In genomic region chr9:56870778-56871177, GRCm38 (mm10) we compare ENCODE assay signal across 14 mouse cellular contexts. TPM values are rescaled to one million over a fixed set of nuclear protein-coding genes. Genes with fewer than 3 reads are reported as not detected.
DNase-seq lines count a peak whose midpoint lies in the region; ATAC-seq lines count a peak whose summit lies in the region.
"Had no signal": no experiment of that assay in that cellular context is flagged by ENCODE, and none has a peak within 500 bp of the region (broad histone marks: within the 10 kb centered on the region; RNA-seq: fewer than 3 reads in every experiment).

No protein-coding gene starts in this region.

- no peak for DNase-seq in heart, adult 9 months (ENCODE audit: low spot score in 2 of 2)
- no peak for DNase-seq in lung, adult 18-20 months
- peak; percentile 55 to 65 for DNase-seq in adrenal gland, postnatal 36 days
- DNase-seq in cerebellum, postnatal 14 days, result no peak
- DNase-seq: right cerebral cortex, postnatal 14 days had no signal

- WGBS in heart, embryonic 13.5 days, result 21% methylated on average over 10 of the region's 10 CpGs
- 56% methylated on average over 10 of the region's 10 CpGs for whole genome bisulfite sequencing in lung, embryonic 15.5 days
- 46% methylated on average over 10 of the region's 10 CpGs for WGBS in stomach, embryonic 15.5 days
- WGBS in midbrain, embryonic 15.5 days, result 82% methylated on average over 10 of the region's 10 CpGs

- peaks cover 2% of the 10 kb centered on the region; the same call in 1 of the 2 replicates for H3K27me3 ChIP-seq in heart, embryonic 13.5 days (replicated peaks)
- 0 out of 2 replicates have a peak, but pooled peaks cover under 1% of the 10 kb centered on the region for H3K27me3 ChIP-seq in lung, embryonic 15.5 days
- no peaks in the 10 kb centered on the region for H3K27me3 ChIP-seq in stomach, embryonic 15.5 days (replicated peaks)
- H3K27me3 ChIP-seq in midbrain, embryonic 15.5 days (replicated peaks), result peaks cover 3% of the 10 kb centered on the region; the same call in 1 of the 2 replicates

- peak overlapping the region; percentile 89 for H3K27ac ChIP-seq in heart, embryonic 13.5 days (replicated peaks)
- H3K27ac ChIP-seq in lung, embryonic 15.5 days, result peak overlapping the region; percentile 20
- H3K27ac ChIP-seq in stomach, embryonic 15.5 days, result peak overlapping the region; percentile 46; the same call in 1 of the 2 replicates
- no peak overlapping the region for H3K27ac ChIP-seq in midbrain, embryonic 15.5 days
- H3K27ac ChIP-seq: hindbrain, embryonic 14.5 days; neural tube, embryonic 12.5 days had no signal

- 0 out of 2 replicates have a peak overlapping the region, but pooled peaks have one; percentile 8 for H3K4me3 ChIP-seq in heart, embryonic 13.5 days
- no peak overlapping the region for H3K4me3 ChIP-seq in lung, embryonic 15.5 days
- H3K4me3 ChIP-seq in stomach, embryonic 15.5 days (replicated peaks), result no peak overlapping the region
- H3K4me3 ChIP-seq in midbrain, embryonic 15.5 days, result no peak overlapping the region
- H3K4me3 ChIP-seq: neural tube, embryonic 12.5 days had no signal

- H3K4me2 ChIP-seq in heart, embryonic 13.5 days, result peak overlapping the region; percentile 51
- 0 out of 2 replicates have a peak overlapping the region, but pooled peaks have one; percentile 2 for H3K4me2 ChIP-seq in lung, embryonic 15.5 days
- H3K4me2 ChIP-seq in stomach, embryonic 15.5 days, result 0 out of 2 replicates have a peak overlapping the region, but pooled peaks have one; percentile 2
- H3K4me2 ChIP-seq in midbrain, embryonic 15.5 days, result no peak overlapping the region
- H3K4me2 ChIP-seq: hindbrain, embryonic 14.5 days; neural tube, embryonic 12.5 days had no signal

- peaks cover 6% of the 10 kb centered on the region for H3K36me3 ChIP-seq in heart, embryonic 13.5 days
- H3K36me3 ChIP-seq in lung, embryonic 15.5 days, result no peaks in the 10 kb centered on the region
- H3K36me3 ChIP-seq in stomach, embryonic 15.5 days, result no peaks in the 10 kb centered on the region
- H3K36me3 ChIP-seq in midbrain, embryonic 15.5 days (replicated peaks), result no peaks in the 10 kb centered on the region
- H3K36me3 ChIP-seq: neural tube, embryonic 12.5 days had no signal

- peaks cover 88% of the 10 kb centered on the region for H3K4me1 ChIP-seq in heart, embryonic 13.5 days
- peaks cover 55% of the 10 kb centered on the region for H3K4me1 ChIP-seq in lung, embryonic 15.5 days
- H3K4me1 ChIP-seq in stomach, embryonic 15.5 days, result peaks cover 66% of the 10 kb centered on the region
- H3K4me1 ChIP-seq in midbrain, embryonic 15.5 days, result peaks cover 9% of the 10 kb centered on the region

- H3K9ac ChIP-seq in heart, embryonic 13.5 days, result peak overlapping the region; percentile 67
- H3K9ac ChIP-seq in lung, embryonic 15.5 days, result no peak overlapping the region
- no peak overlapping the region for H3K9ac ChIP-seq in stomach, embryonic 15.5 days
- H3K9ac ChIP-seq in midbrain, embryonic 15.5 days, result no peak overlapping the region
- H3K9ac ChIP-seq: hindbrain, embryonic 14.5 days; neural tube, embryonic 12.5 days had no signal

- H3K9me3 ChIP-seq in heart, embryonic 13.5 days, result no peaks in the 10 kb centered on the region
- H3K9me3 ChIP-seq in lung, embryonic 15.5 days, result no peaks in the 10 kb centered on the region
- H3K9me3 ChIP-seq in stomach, embryonic 15.5 days, result no peaks in the 10 kb centered on the region
- H3K9me3 ChIP-seq in midbrain, embryonic 15.5 days, result no peaks in the 10 kb centered on the region
- H3K9me3 ChIP-seq: neural tube, embryonic 12.5 days had no signal

- no peak for ATAC-seq in heart, embryonic 13.5 days (ENCODE audit: extremely low read depth, insufficient number of reproducible peaks, low FRiP score, low TSS enrichment)
- ATAC-seq in lung, embryonic 15.5 days (ENCODE audit: borderline replicate concordance, extremely low read depth, low FRiP score, low TSS enrichment), result no peak
- ATAC-seq in stomach, embryonic 15.5 days (ENCODE audit: insufficient read depth, low FRiP score, low read depth), result no peak
- ATAC-seq in midbrain, embryonic 15.5 days (replicated peaks), result no peak

RNA-seq across cellular contexts. Expression of gene Cspg4, which starts 5.9 kb away (rescaled TPM):
- 24.2 and 26.2 TPM in 2 replicates for polyA plus RNA-seq in heart, embryonic 13.5 days (2015; fragmentation: Nextera tagmentation; extraction: Ambion mirVana)
- 17.8 and 21.1 TPM in 2 replicates for polyA plus RNA-seq in lung, embryonic 15.5 days (2015; fragmentation: Nextera tagmentation; extraction: Ambion mirVana)
- total RNA-seq in adrenal gland, postnatal 36 days (2021), result 10 to 100 TPM in 1 of 2 experiments, 1 to 10 TPM in 1; 9.7 to 12.0 TPM
- 18.9 and 21.1 TPM in 2 replicates for polyA plus RNA-seq in stomach, embryonic 15.5 days (2015; fragmentation: Nextera tagmentation; extraction: Ambion mirVana)
- 7.6 and 8.2 TPM in 2 replicates for polyA plus RNA-seq in midbrain, embryonic 15.5 days (2015; fragmentation: Nextera tagmentation; extraction: Ambion mirVana)

RNA-seq across cellular contexts. Expression of gene Odf3l1, which starts 6.3 kb away (rescaled TPM):
- polyA plus RNA-seq in heart, embryonic 13.5 days (2015; fragmentation: Nextera tagmentation; extraction: Ambion mirVana), result 0.49 and 0.73 TPM in 2 replicates
- 0.60 and 0.72 TPM in 2 replicates for polyA plus RNA-seq in lung, embryonic 15.5 days (2015; fragmentation: Nextera tagmentation; extraction: Ambion mirVana)
- 1 to 10 TPM in 1 of 2 experiments, under 1 TPM in 1; 0.63 to 1.7 TPM for total RNA-seq in adrenal gland, postnatal 36 days (2021)
- 1.4 and 2.3 TPM in 2 replicates for polyA plus RNA-seq in stomach, embryonic 15.5 days (2015; fragmentation: Nextera tagmentation; extraction: Ambion mirVana)
- polyA plus RNA-seq in midbrain, embryonic 15.5 days (2015; fragmentation: Nextera tagmentation; extraction: Ambion mirVana), result not detected in 2 replicates
- total RNA-seq: ES-E14; layer of hippocampus, adult 8-10 months; liver, adult 2 months had no signal
- polyA plus RNA-seq: hindbrain, embryonic 14.5 days; neural tube, embryonic 12.5 days had no signal

RNA-seq across cellular contexts. Expression of gene Snx33, which starts 57.4 kb away (rescaled TPM):
- polyA plus RNA-seq in heart, embryonic 13.5 days (2015; fragmentation: Nextera tagmentation; extraction: Ambion mirVana), result 6.6 TPM in 2 replicates
- 10.8 and 11.4 TPM in 2 replicates for polyA plus RNA-seq in lung, embryonic 15.5 days (2015; fragmentation: Nextera tagmentation; extraction: Ambion mirVana)
- total RNA-seq in adrenal gland, postnatal 36 days (2021), result 10 to 100 TPM; 24.2 to 27.9 TPM
- 9.3 and 10.7 TPM in 2 replicates for polyA plus RNA-seq in stomach, embryonic 15.5 days (2015; fragmentation: Nextera tagmentation; extraction: Ambion mirVana)
- polyA plus RNA-seq in midbrain, embryonic 15.5 days (2015; fragmentation: Nextera tagmentation; extraction: Ambion mirVana), result 3.0 TPM in 2 replicates

Comparison
In these comparisons a context has a peak if more than half of its experiments do, and no peak if none do; other contexts are left out.
1. DNase-seq: peak in adrenal gland, postnatal 36 days (2 of 2); none in heart, adult 9 months (0 of 2), lung, adult 18-20 months (0 of 2) and cerebellum, postnatal 14 days (0 of 2).